Comparison of ENCODE assay signal across 8 mouse cellular contexts in the genomic region with DNA sequence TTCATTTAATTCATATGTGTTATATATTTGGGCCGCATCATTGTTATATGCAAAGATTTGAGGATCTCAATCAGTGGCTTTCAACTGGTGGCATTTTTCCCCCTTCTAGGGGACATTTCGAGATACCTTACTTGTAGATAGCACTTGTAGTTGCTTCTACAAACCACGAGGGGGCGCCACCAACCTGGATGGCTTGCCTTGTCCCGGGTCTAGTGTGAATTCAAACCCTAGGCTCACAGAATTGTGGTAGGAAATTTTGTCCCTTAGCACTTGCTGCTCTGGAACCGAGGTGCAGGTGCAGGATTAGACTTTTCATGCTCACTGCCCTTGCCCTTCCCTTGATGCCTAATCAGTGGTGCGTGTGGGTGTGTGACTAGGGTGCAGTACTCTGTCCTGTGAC.
DNase-seq lines count a peak whose midpoint lies in the region; ATAC-seq and TF ChIP-seq lines count a peak whose summit lies in the region.

No protein-coding gene starts in this region.

- WGBS in heart, embryonic 11.5 days (ENCODE audit: insufficient replicate concordance) = 23% methylated on average over 7 of the region's 7 CpGs
- WGBS in olfactory bulb, adult 2 months = 20% methylated on average over 7 of the region's 7 CpGs
- WGBS in thymus, adult 2 months = 9% methylated on average over 7 of the region's 7 CpGs

- peaks cover 15% of the 10 kb centered on the region for H3K27me3 ChIP-seq in heart, embryonic 11.5 days (ENCODE audit: control insufficient read depth, insufficient read depth, low read length)
- no peaks in the 10 kb centered on the region for H3K27me3 ChIP-seq in E14TG2a.4 (ENCODE audit: insufficient read depth, low read length)
- no peaks in the 10 kb centered on the region for H3K27me3 ChIP-seq in thymus, adult 2 months (ENCODE audit: control insufficient read depth, insufficient read depth, low read length)

- no peak overlapping the region for H3K4me3 ChIP-seq in heart, embryonic 11.5 days (ENCODE audit: low read depth, low read length)
- H3K4me3 ChIP-seq in E14TG2a.4 (replicated peaks; ENCODE audit: low read length) = no peak overlapping the region
- no peak overlapping the region for H3K4me3 ChIP-seq in olfactory bulb, adult 2 months (ENCODE audit: insufficient read depth, low read depth, low read length)
- H3K4me3 ChIP-seq in thymus, adult 2 months (ENCODE audit: control insufficient read depth, insufficient read depth, low read length) = no peak overlapping the region

- H3K9ac ChIP-seq in heart, embryonic 11.5 days (ENCODE audit: low read depth, low read length) = no peak overlapping the region

- H3K36me3 ChIP-seq in heart, embryonic 11.5 days (ENCODE audit: control insufficient read depth, insufficient read depth, low read length) = no peaks in the 10 kb centered on the region
- H3K36me3 ChIP-seq in E14TG2a.4 (ENCODE audit: insufficient read depth, low read length) = no peaks in the 10 kb centered on the region
- H3K36me3 ChIP-seq in thymus, adult 2 months (ENCODE audit: control insufficient read depth, insufficient read depth, low read length) = no peaks in the 10 kb centered on the region

- 0 out of 2 replicates have a peak, but pooled peaks cover 2% of the 10 kb centered on the region for H3K9me3 ChIP-seq in heart, embryonic 11.5 days (replicated peaks; ENCODE audit: control insufficient read depth, low read length)
- H3K9me3 ChIP-seq in E14TG2a.4 (ENCODE audit: low read length) = no peaks in the 10 kb centered on the region

- no peak overlapping the region for H3K27ac ChIP-seq in heart, embryonic 11.5 days (ENCODE audit: low read depth, low read length)
- no peak overlapping the region for H3K27ac ChIP-seq in olfactory bulb, adult 2 months (ENCODE audit: insufficient read depth, low read depth, low read length)
- H3K27ac ChIP-seq in thymus, adult 2 months (ENCODE audit: control insufficient read depth, insufficient read depth, low read length) = no peak overlapping the region

- no peak for ATAC-seq in heart, embryonic 11.5 days (replicated peaks; ENCODE audit: insufficient number of reproducible peaks, low FRiP score, low TSS enrichment)

- TF ChIP-seq POLR2A in olfactory bulb, adult 2 months (IDR thresholded peaks at IDR 0.05; ENCODE audit: insufficient read depth, low read depth, low read length) = no peak
- no peak for TF ChIP-seq POLR2A in thymus, adult 2 months (IDR thresholded peaks at IDR 0.05; ENCODE audit: control insufficient read depth, extremely low read depth, insufficient read depth, low read length, poor library complexity)

- DNase-seq in heart, adult 8-10 months (ENCODE audit: low spot score) = peak; percentile 65
- peak; percentile 8 for DNase-seq in c-Kit-positive CD71-positive TER-119-negative erythroid progenitor cells, embryonic 14.5 days (ENCODE audit: low read depth)
- DNase-seq in frontal cortex, postnatal 25 days (ENCODE audit: low spot score in 2 of 2) = peak; percentile 51 to 66
- DNase-seq in left cerebral cortex, postnatal 14 days (ENCODE audit: low spot score in 2 of 2) = peak; percentile 58 to 79
- peak; percentile 86 for DNase-seq in thymus, adult 2 months

- no peaks in the 10 kb centered on the region for H3K4me1 ChIP-seq in heart, embryonic 11.5 days (ENCODE audit: control insufficient read depth, insufficient read depth, low read length)
- H3K4me1 ChIP-seq in E14TG2a.4 (replicated peaks; ENCODE audit: low read depth, low read length) = peaks cover 12% of the 10 kb centered on the region; the same call in 1 of the 2 replicates
- 0 out of 2 replicates have a peak, but pooled peaks cover 6% of the 10 kb centered on the region for H3K4me1 ChIP-seq in olfactory bulb, adult 2 months (ENCODE audit: control insufficient read depth, insufficient read depth, low read length)
- H3K4me1 ChIP-seq in thymus, adult 2 months (replicated peaks; ENCODE audit: control insufficient read depth, insufficient read depth, low read length) = peaks cover 39% of the 10 kb centered on the region

- peak; percentile 80 for TF ChIP-seq CTCF in E14TG2a.4 (conservative IDR thresholded peaks at IDR 0.05; ENCODE audit: low read length)
- peak; percentile 66; the same call in 1 of the 2 replicates for TF ChIP-seq CTCF in olfactory bulb, adult 2 months (IDR thresholded peaks at IDR 0.05; ENCODE audit: insufficient read depth, low read depth, low read length)
- peak; percentile 60; the same call in 1 of the 2 replicates for TF ChIP-seq CTCF in thymus, adult 2 months (IDR thresholded peaks at IDR 0.05; ENCODE audit: borderline replicate concordance, control insufficient read depth, extremely low read depth, insufficient read depth, low read length, poor library complexity)

- intact Hi-C loops in left cerebral cortex, postnatal 14 days (cut with DNase I) = loop anchor here (10.0 kb wide), 2 partner anchors 328 to 648 kb away; a partner anchor contains a TSS

- H3K4me2 ChIP-seq in heart, embryonic 11.5 days = no peak overlapping the region

Comparison
In these comparisons a context has a peak if more than half of its experiments do, and no peak if none do; other contexts are left out.
1. DNase-seq: peak in every context shown above with its lines; median percentile 86 in thymus, adult 2 months; 68 in left cerebral cortex, postnatal 14 days; 65 in heart, adult 8-10 months; 58 in frontal cortex, postnatal 25 days; 8 in c-Kit-positive CD71-positive TER-119-negative erythroid progenitor cells, embryonic 14.5 days.